Comparison of ENCODE assay signal across 15 mouse cellular contexts in the genomic region with DNA sequence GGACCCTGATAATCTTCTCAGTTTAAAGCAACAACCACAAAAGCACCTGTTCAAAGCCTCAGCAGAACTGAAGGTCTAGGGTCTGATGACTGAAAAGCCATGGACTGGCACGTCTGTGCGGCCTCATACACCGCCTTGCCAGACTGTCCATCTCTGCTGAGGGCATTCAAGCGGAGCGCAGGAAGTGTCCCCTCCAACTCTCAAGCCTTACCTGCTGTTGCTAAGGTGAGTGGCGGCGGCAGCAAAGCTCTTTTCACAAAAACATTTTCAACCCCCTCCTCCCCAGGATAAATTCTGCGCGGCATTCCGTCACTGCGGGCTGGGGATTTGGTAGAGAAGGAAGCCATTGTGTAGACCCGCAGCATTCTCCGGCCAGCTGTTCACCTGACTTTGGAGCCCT. TPM values are rescaled to one million over a fixed set of nuclear protein-coding genes. Genes with fewer than 3 reads are reported as not detected.
A peak's percentile ranks its signal among the peaks of the same experiment; 100 is the strongest.
DNase-seq lines count a peak whose midpoint lies in the region; ATAC-seq and TF ChIP-seq lines count a peak whose summit lies in the region.
"Had no signal": no experiment of that assay in that cellular context is flagged by ENCODE, and none has a peak within 500 bp of the region (broad histone marks: within the 10 kb centered on the region; RNA-seq: fewer than 3 reads in every experiment).

No protein-coding gene starts in this region.

- H3K4me1 ChIP-seq in lung, embryonic 16.5 days (replicated peaks; ENCODE audit: control insufficient read depth, insufficient read depth, low read length), result peaks cover 78% of the 10 kb centered on the region
- H3K4me1 ChIP-seq in kidney, embryonic 14.5 days (ENCODE audit: control insufficient read depth, insufficient read depth, low read length), result peaks cover 73% of the 10 kb centered on the region
- peaks cover 49% of the 10 kb centered on the region for H3K4me1 ChIP-seq in stomach, embryonic 15.5 days
- peaks cover 27% of the 10 kb centered on the region for H3K4me1 ChIP-seq in midbrain, postnatal 0 days (ENCODE audit: insufficient read depth, low read length)

- H3K4me2 ChIP-seq in lung, embryonic 16.5 days (ENCODE audit: low read depth, low read length), result peak overlapping the region; percentile 26; the same call in 1 of the 2 replicates
- H3K4me2 ChIP-seq in kidney, embryonic 14.5 days (replicated peaks; ENCODE audit: low read depth, low read length), result peak overlapping the region; percentile 5; the same call in 1 of the 2 replicates
- H3K4me2 ChIP-seq in stomach, embryonic 15.5 days, result peak overlapping the region; percentile 23; the same call in 1 of the 2 replicates
- H3K4me2 ChIP-seq in midbrain, postnatal 0 days (ENCODE audit: low read depth, low read length, poor library complexity, severe bottlenecking), result no peak overlapping the region
- H3K4me2 ChIP-seq: embryonic facial prominence, embryonic 12.5 days; neural tube, embryonic 15.5 days had no signal

- H3K36me3 ChIP-seq in lung, embryonic 16.5 days (ENCODE audit: control insufficient read depth, insufficient read depth, low read length), result no peaks in the 10 kb centered on the region
- H3K36me3 ChIP-seq in kidney, embryonic 14.5 days (ENCODE audit: control insufficient read depth, insufficient read depth, low read length), result no peaks in the 10 kb centered on the region
- no peaks in the 10 kb centered on the region for H3K36me3 ChIP-seq in stomach, embryonic 15.5 days
- H3K36me3 ChIP-seq in midbrain, postnatal 0 days (ENCODE audit: insufficient read depth, low read length), result no peaks in the 10 kb centered on the region
- H3K36me3 ChIP-seq: embryonic facial prominence, embryonic 12.5 days; neural tube, embryonic 15.5 days had no signal

- no peak overlapping the region for H3K4me3 ChIP-seq in lung, embryonic 16.5 days (ENCODE audit: low read length)
- H3K4me3 ChIP-seq in kidney, embryonic 14.5 days (ENCODE audit: low read length), result peak overlapping the region; percentile 1; the same call in 1 of the 2 replicates
- no peak overlapping the region for H3K4me3 ChIP-seq in stomach, embryonic 15.5 days (replicated peaks)
- H3K4me3 ChIP-seq in midbrain, postnatal 0 days (ENCODE audit: low read depth, low read length), result no peak overlapping the region
- H3K4me3 ChIP-seq: embryonic facial prominence, embryonic 12.5 days; forebrain, embryonic 10.5 days; gastrocnemius, adult 2 months; heart, embryonic 10.5 days; neural tube, embryonic 15.5 days had no signal

- TF ChIP-seq CTCF in midbrain, postnatal 0 days (IDR thresholded peaks at IDR 0.05), result no peak

- no peak overlapping the region for H3K9ac ChIP-seq in lung, embryonic 16.5 days (ENCODE audit: low read length)
- H3K9ac ChIP-seq in kidney, embryonic 14.5 days (ENCODE audit: low read depth, low read length), result no peak overlapping the region
- no peak overlapping the region for H3K9ac ChIP-seq in stomach, embryonic 15.5 days
- H3K9ac ChIP-seq in midbrain, postnatal 0 days (replicated peaks; ENCODE audit: low read length, poor library complexity, severe bottlenecking), result no peak overlapping the region
- H3K9ac ChIP-seq: embryonic facial prominence, embryonic 12.5 days; neural tube, embryonic 15.5 days had no signal

- H3K9me3 ChIP-seq in lung, embryonic 16.5 days (ENCODE audit: control insufficient read depth, low read length), result no peaks in the 10 kb centered on the region
- no peaks in the 10 kb centered on the region for H3K9me3 ChIP-seq in kidney, embryonic 14.5 days (ENCODE audit: control insufficient read depth, low read length)
- H3K9me3 ChIP-seq in stomach, embryonic 15.5 days, result no peaks in the 10 kb centered on the region
- no peaks in the 10 kb centered on the region for H3K9me3 ChIP-seq in midbrain, postnatal 0 days (ENCODE audit: low read length)
- H3K9me3 ChIP-seq: embryonic facial prominence, embryonic 12.5 days; forebrain, embryonic 10.5 days; heart, embryonic 10.5 days; neural tube, embryonic 15.5 days had no signal

- no peak for ATAC-seq in cerebellum, adult (ENCODE audit: insufficient number of reproducible peaks, low FRiP score, low TSS enrichment)
- no peak for ATAC-seq in lung, embryonic 16.5 days (ENCODE audit: low read depth)
- no peak for ATAC-seq in kidney, embryonic 14.5 days (ENCODE audit: low FRiP score, low TSS enrichment)
- no peak for ATAC-seq in stomach, embryonic 15.5 days (ENCODE audit: insufficient read depth, low FRiP score, low read depth)
- ATAC-seq in midbrain, postnatal 0 days (ENCODE audit: low FRiP score), result no peak

- 67% methylated on average over 13 of the region's 13 CpGs for WGBS in lung, embryonic 16.5 days
- WGBS in kidney, embryonic 14.5 days, result 56% methylated on average over 13 of the region's 13 CpGs
- 69% methylated on average over 13 of the region's 13 CpGs for WGBS in stomach, embryonic 15.5 days
- WGBS in midbrain, postnatal 0 days, result 33% methylated on average over 13 of the region's 13 CpGs

- peak; percentile 50 for DNase-seq in cerebellum, adult 9-11 months
- DNase-seq in lung, postnatal 4 days, result no peak
- no peak for DNase-seq in midbrain, postnatal 0 days (ENCODE audit: low spot score)
- DNase-seq in thymus, postnatal 25 days, result no peak
- DNase-seq: gastrocnemius, adult 2 months; heart, postnatal 4 days; thymus, postnatal 14 days had no signal

- H3K27me3 ChIP-seq in lung, embryonic 16.5 days (ENCODE audit: control insufficient read depth, insufficient read depth, low read depth, low read length), result no peaks in the 10 kb centered on the region
- no peaks in the 10 kb centered on the region for H3K27me3 ChIP-seq in kidney, embryonic 14.5 days (ENCODE audit: control insufficient read depth, insufficient read depth, low read length)
- no peaks in the 10 kb centered on the region for H3K27me3 ChIP-seq in stomach, embryonic 15.5 days (replicated peaks)
- no peaks in the 10 kb centered on the region for H3K27me3 ChIP-seq in midbrain, postnatal 0 days (ENCODE audit: insufficient read depth, low read length)
- H3K27me3 ChIP-seq: embryonic facial prominence, embryonic 12.5 days; neural tube, embryonic 15.5 days had no signal

- no peak overlapping the region for H3K27ac ChIP-seq in lung, embryonic 16.5 days (ENCODE audit: low read length)
- H3K27ac ChIP-seq in kidney, embryonic 14.5 days (ENCODE audit: low read depth, low read length), result peak overlapping the region; percentile 44; the same call in 1 of the 2 replicates
- H3K27ac ChIP-seq in stomach, embryonic 15.5 days, result 0 out of 2 replicates have a peak overlapping the region, but pooled peaks have one; percentile 3
- H3K27ac ChIP-seq in midbrain, postnatal 0 days (ENCODE audit: low read depth, low read length), result no peak overlapping the region
- H3K27ac ChIP-seq: embryonic facial prominence, embryonic 12.5 days; forebrain, embryonic 10.5 days; gastrocnemius, adult 2 months; heart, embryonic 10.5 days; neural tube, embryonic 15.5 days had no signal

RNA-seq across cellular contexts. Expression of a gene that starts 30.8 kb away (rescaled TPM):
- 16.4 and 18.3 TPM in 2 replicates for polyA plus RNA-seq in lung, embryonic 16.5 days (2015; fragmentation: Nextera tagmentation; extraction: Ambion mirVana)
- polyA plus RNA-seq in kidney, embryonic 14.5 days (2014; fragmentation: Nextera tagmentation; extraction: Ambion mirVana), result 37.8 and 42.1 TPM in 2 replicates
- polyA plus RNA-seq in stomach, embryonic 15.5 days (2015; fragmentation: Nextera tagmentation; extraction: Ambion mirVana), result 20.9 and 26.7 TPM in 2 replicates
- total RNA-seq in midbrain, postnatal 0 days (2014; rRNA removed), result 213 and 251 TPM in 2 replicates
- polyA plus RNA-seq in midbrain, postnatal 0 days (2015; fragmentation: Nextera tagmentation; extraction: Ambion mirVana), result 19.0 and 23.3 TPM in 2 replicates

Comparison
In these comparisons a context has a peak if more than half of its experiments do, and no peak if none do; other contexts are left out.
1. H3K27ac ChIP-seq: peak in kidney, embryonic 14.5 days (single experiment) and stomach, embryonic 15.5 days (single experiment); none in lung, embryonic 16.5 days (single experiment) and midbrain, postnatal 0 days (single experiment).